Mouse (Mus musculus) kidney, adult 2 months (tissue): ENCODE data around the gene Zmat3. TPM values are rescaled to one million over a fixed set of nuclear protein-coding genes. Genes with fewer than 3 reads are reported as not detected.

Source experiments
- DNase-seq: peaks from one replicate; pipeline ENCODE4 v3.0.0; 2021
- H3K27ac ChIP-seq: fragments of 200-500 bp; 2 replicates; pipeline ENCODE4 v1.5.1; 2012; ENCODE audit warnings: low read depth, low read length, control low read depth, inconsistent platforms; ENCODE audit not compliant: insufficient read depth
- H3K27me3 ChIP-seq: fragments of 200-500 bp; replicated peaks from 2 replicates; pipeline ENCODE4 v1.6.1; 2012; ENCODE audit warnings: mild to moderate bottlenecking, moderate library complexity, low read length, inconsistent platforms; ENCODE audit not compliant: control insufficient read depth, insufficient read depth
- H3K36me3 ChIP-seq: fragments of 200-500 bp; 2 replicates; pipeline ENCODE4 v1.6.1; 2012; ENCODE audit warnings: mild to moderate bottlenecking, moderate library complexity, low read length, inconsistent platforms; ENCODE audit not compliant: control insufficient read depth, insufficient read depth
- H3K4me1 ChIP-seq: fragments of 200-500 bp; 2 replicates; pipeline ENCODE4 v1.6.1; 2011; ENCODE audit warnings: low read length; ENCODE audit not compliant: control insufficient read depth, insufficient read depth
- H3K4me3 ChIP-seq: fragments of 200-500 bp; 2 replicates; pipeline ENCODE4 v1.5.1; 2011; ENCODE audit warnings: mild to moderate bottlenecking, low read depth, low read length, control low read depth; ENCODE audit not compliant: insufficient read depth
- CTCF ChIP-seq: fragments of 200-500 bp; conservative IDR thresholded peaks from 2 replicates; pipeline ENCODE4 v1.5.1; 2011; ENCODE audit warnings: low read depth, mild to moderate bottlenecking, control low read depth, low read length, moderate library complexity, mixed read lengths; ENCODE audit not compliant: insufficient read depth, insufficient read length
- POLR2A ChIP-seq: fragments of 200-500 bp; IDR thresholded peaks from one replicate; pipeline ENCODE4 v1.6.1; 2011; ENCODE audit warnings: low read depth, low read length, control low read depth
- WGBS: fragments of 180-500 bp; shearing (Covaris S2); methylation state at CpG from one replicate; pipeline ENCODE4 v1.1.7; 2018; 5-methylcytosine and 5-hydroxymethylcytosine counted together
- polyA plus RNA-seq: library from polyadenylated mRNA; depleted of rRNA; stranded (reverse); fragments of >200 nt; gene quantifications from 2 replicates; pipeline ENCODE4 v1.2.3, GENCODE M21; 2012; rRNA removed

Zmat3 gene
- polyA plus RNA-seq, 1 experiment = 9.9 TPM

DNA sequence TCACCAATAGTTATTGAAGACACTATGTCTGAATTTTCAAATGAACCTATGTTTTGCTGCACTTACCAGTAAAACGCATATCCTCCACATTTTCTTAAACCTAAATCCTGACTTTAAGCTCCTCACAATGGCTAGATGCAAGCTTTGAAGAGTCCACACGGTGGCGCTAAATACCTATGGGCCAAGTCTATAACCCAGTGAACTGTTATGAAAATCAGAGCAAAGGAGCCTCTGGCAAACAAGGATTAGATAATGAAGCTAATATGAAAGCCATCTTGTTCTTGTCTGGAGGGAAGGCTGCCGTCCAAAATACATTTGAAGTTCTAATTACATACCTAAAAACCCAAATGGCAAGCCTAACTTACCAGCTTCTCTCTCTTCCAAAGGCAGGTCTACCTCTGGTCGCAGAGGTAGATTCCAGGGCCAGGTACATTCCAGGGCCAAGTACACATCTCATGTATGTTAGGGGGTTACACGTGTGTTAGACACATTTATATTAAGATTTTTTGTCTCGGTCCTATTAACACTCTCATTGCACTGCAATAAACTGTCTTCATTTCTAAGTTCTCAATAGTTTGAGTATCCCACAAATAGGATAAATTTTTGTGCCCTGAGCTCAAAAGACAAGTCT is 32.2 kb downstream of the Zmat3 start:
- TF ChIP-seq POLR2A = no peak
- peak; percentile 33 for TF ChIP-seq CTCF
- Histone ChIP-seq H3K4me3 (no peak overlapping the region), H3K4me1 (no peaks in the 10 kb centered on the region), H3K36me3 (no peaks in the 10 kb centered on the region), H3K27ac (no peak overlapping the region), H3K27me3 (no peaks in the 10 kb centered on the region)
- 32% methylated on average over 7 of the region's 7 CpGs for WGBS
- DNase-seq = peak; percentile 81

- no peaks in the 10 kb centered on the region for H3K4me1 ChIP-seq
- no peak overlapping the region for H3K27ac ChIP-seq
- no peaks in the 10 kb centered on the region for H3K36me3 ChIP-seq
- H3K27me3 ChIP-seq = no peaks in the 10 kb centered on the region
- H3K4me3 ChIP-seq = no peak overlapping the region
- 47% methylated on average over 15 of the region's 15 CpGs for WGBS
- no peak for DNase-seq
- TF ChIP-seq POLR2A (no peak), CTCF (no peak)
Measured at GRCm38 (mm10) chr3:32317901-32318416, 47.9 kb downstream of the Zmat3 start.

GRCm38 (mm10) chr3:32317165-32317900 is 48.5 kb downstream of the Zmat3 start:
- TF ChIP-seq CTCF (peak; percentile 74), POLR2A (no peak)
- H3K27me3 ChIP-seq = no peaks in the 10 kb centered on the region
- H3K36me3 ChIP-seq = no peaks in the 10 kb centered on the region
- no peak overlapping the region for H3K4me3 ChIP-seq
- no peak overlapping the region for H3K27ac ChIP-seq
- H3K4me1 ChIP-seq = no peaks in the 10 kb centered on the region
- 18% methylated on average over 12 of the region's 12 CpGs for WGBS
- peak; percentile 56 for DNase-seq

GRCm38 (mm10) chr3:32314746-32315145 is 51.1 kb downstream of the Zmat3 start:
- TF ChIP-seq CTCF (no peak), POLR2A (no peak)
- WGBS = 95% methylated on average over 4 of the region's 4 CpGs

GRCm38 (mm10) chr3:32304171-32304570 is 61.6 kb downstream of the Zmat3 start:
- H3K4me3 ChIP-seq = no peak overlapping the region
- DNase-seq = peak; percentile 51
- no peaks in the 10 kb centered on the region for H3K36me3 ChIP-seq
- WGBS = 6% methylated on average over 1 of the region's 1 CpGs
- TF ChIP-seq CTCF = no peak
- TF ChIP-seq POLR2A = no peak
- H3K4me1 ChIP-seq = peaks cover 3% of the 10 kb centered on the region; the same call in 1 of the 2 replicates
- H3K27ac ChIP-seq = peak overlapping the region; percentile 35; the same call in 1 of the 2 replicates
- H3K27me3 ChIP-seq = no peaks in the 10 kb centered on the region

More at GRCm38 (mm10) chr3:32314746-32315145, 51.1 kb downstream of the Zmat3 start:
- Histone ChIP-seq H3K27me3 (no peaks in the 10 kb centered on the region), H3K27ac (no peak overlapping the region), H3K4me3 (no peak overlapping the region), H3K4me1 (no peaks in the 10 kb centered on the region), H3K36me3 (no peaks in the 10 kb centered on the region)
- no peak for DNase-seq

- 65% methylated on average over 4 of the region's 4 CpGs for WGBS
- Histone ChIP-seq H3K36me3 (no peaks in the 10 kb centered on the region), H3K27ac (no peak overlapping the region), H3K4me1 (no peaks in the 10 kb centered on the region), H3K4me3 (no peak overlapping the region), H3K27me3 (no peaks in the 10 kb centered on the region)
- TF ChIP-seq POLR2A = no peak
- TF ChIP-seq CTCF = no peak
- no peak for DNase-seq
Measured at GRCm38 (mm10) chr3:32292001-32292400, 73.8 kb downstream of the Zmat3 start.

Other genes starting within 250 kb of the Zmat3 start
- 7.9 and 10.2 TPM in 2 replicates for gene Pik3ca, start 31.7 kb upstream of the Zmat3 start, polyA plus RNA-seq
- gene Kcnmb3, start 126.2 kb upstream of the Zmat3 start, polyA plus RNA-seq = 0.05 TPM in 1 of 2 replicates, not detected in the other
- gene Zfp639, start 144.2 kb upstream of the Zmat3 start, polyA plus RNA-seq = 19.6 and 20.2 TPM in 2 replicates
- gene Mfn1, start 163.5 kb upstream of the Zmat3 start, polyA plus RNA-seq = 19.9 and 26.4 TPM in 2 replicates